Mouse (Mus musculus): ENCODE results near the gene Cd86. TPM values are rescaled to one million over a fixed set of nuclear protein-coding genes. Genes with fewer than 3 reads are reported as not detected.

Gene Cd86
- polyA plus RNA-seq, 1 experiment from 2014 or later, result 1.8 TPM

GRCm38 (mm10) chr16:36651174-36651766, 14.6 kb downstream of the Cd86 start:
- Histone ChIP-seq H3K9me3 (no peaks in the 10 kb centered on the region), H3K4me3 (replicated peaks) (no peak overlapping the region), H3K27me3 (no peaks in the 10 kb centered on the region), H3K27ac (no peak overlapping the region), H3K4me1 (replicated peaks) (no peaks in the 10 kb centered on the region; the same call in 1 of the 2 replicates), H3K9ac (replicated peaks) (no peak overlapping the region), H3K4me2 (replicated peaks) (no peak overlapping the region), H3K36me3 (no peaks in the 10 kb centered on the region)
- WGBS, result 56% methylated on average over 6 of the region's 6 CpGs
- ATAC-seq, result no peak

GRCm38 (mm10) chr16:36650511-36650910, 15.4 kb downstream of the Cd86 start:
- no peaks in the 10 kb centered on the region; the same call in 1 of the 2 replicates for H3K4me1 ChIP-seq (replicated peaks)

GRCm38 (mm10) chr16:36649304-36649703, 16.6 kb downstream of the Cd86 start:
- Histone ChIP-seq H3K4me1 (replicated peaks) (no peaks in the 10 kb centered on the region; the same call in 1 of the 2 replicates), H3K4me2 (replicated peaks) (no peak overlapping the region), H3K36me3 (no peaks in the 10 kb centered on the region), H3K27ac (no peak overlapping the region), H3K4me3 (replicated peaks) (no peak overlapping the region), H3K27me3 (no peaks in the 10 kb centered on the region), H3K9me3 (no peaks in the 10 kb centered on the region), H3K9ac (replicated peaks) (no peak overlapping the region)
- ATAC-seq, result no peak
- 25% methylated on average over 3 of the region's 3 CpGs for WGBS

More at GRCm38 (mm10) chr16:36650511-36650910, 15.4 kb downstream of the Cd86 start:
- H3K36me3 ChIP-seq, result no peaks in the 10 kb centered on the region
- no peak overlapping the region for H3K4me2 ChIP-seq (replicated peaks)
- no peaks in the 10 kb centered on the region for H3K9me3 ChIP-seq
- no peak overlapping the region for H3K9ac ChIP-seq (replicated peaks)
- no peak overlapping the region for H3K27ac ChIP-seq
- no peaks in the 10 kb centered on the region for H3K27me3 ChIP-seq
- 88% methylated on average over 4 of the region's 4 CpGs for WGBS
- ATAC-seq, result no peak
- H3K4me3 ChIP-seq (replicated peaks), result no peak overlapping the region

GRCm38 (mm10) chr16:36645124-36645523, 20.8 kb downstream of the Cd86 start:
- H3K9ac ChIP-seq (replicated peaks), result no peak overlapping the region
- H3K4me1 ChIP-seq (replicated peaks), result no peaks in the 10 kb centered on the region; the same call in 1 of the 2 replicates
- no peak overlapping the region for H3K4me2 ChIP-seq (replicated peaks)
- H3K27ac ChIP-seq, result no peak overlapping the region
- H3K9me3 ChIP-seq, result no peaks in the 10 kb centered on the region
- H3K36me3 ChIP-seq, result no peaks in the 10 kb centered on the region
- H3K27me3 ChIP-seq, result no peaks in the 10 kb centered on the region
- 87% methylated on average over 6 of the region's 6 CpGs for WGBS
- no peak for ATAC-seq
- no peak overlapping the region for H3K4me3 ChIP-seq (replicated peaks)

- no peaks in the 10 kb centered on the region for H3K9me3 ChIP-seq
- no peaks in the 10 kb centered on the region for H3K4me1 ChIP-seq (replicated peaks)
- no peak overlapping the region for H3K27ac ChIP-seq
- no peaks in the 10 kb centered on the region for H3K27me3 ChIP-seq
- no peak overlapping the region for H3K4me2 ChIP-seq (replicated peaks)
- WGBS, result 86% methylated on average over 5 of the region's 5 CpGs
- no peak overlapping the region for H3K9ac ChIP-seq (replicated peaks)
- no peak overlapping the region for H3K4me3 ChIP-seq (replicated peaks)
- ATAC-seq, result no peak
- no peaks in the 10 kb centered on the region for H3K36me3 ChIP-seq
Observed at GRCm38 (mm10) chr16:36642696-36643046, 23.2 kb downstream of the Cd86 start.

- no peak overlapping the region for H3K4me3 ChIP-seq (replicated peaks)
- H3K36me3 ChIP-seq, result no peaks in the 10 kb centered on the region
- no peaks in the 10 kb centered on the region for H3K27me3 ChIP-seq
- H3K9me3 ChIP-seq, result no peaks in the 10 kb centered on the region
- WGBS, result 90% methylated on average over 14 of the region's 14 CpGs
- no peaks in the 10 kb centered on the region for H3K4me1 ChIP-seq (replicated peaks)
- H3K9ac ChIP-seq (replicated peaks), result no peak overlapping the region
- ATAC-seq, result no peak
- H3K27ac ChIP-seq, result no peak overlapping the region
- H3K4me2 ChIP-seq (replicated peaks), result no peak overlapping the region
Observed at GRCm38 (mm10) chr16:36641830-36642695, 23.8 kb downstream of the Cd86 start.

- no peak overlapping the region for H3K27ac ChIP-seq
- no peak overlapping the region for H3K4me2 ChIP-seq (replicated peaks)
- no peak overlapping the region for H3K4me3 ChIP-seq (replicated peaks)
- WGBS, result 73% methylated on average over 5 of the region's 5 CpGs
- no peaks in the 10 kb centered on the region for H3K4me1 ChIP-seq (replicated peaks)
- no peaks in the 10 kb centered on the region for H3K27me3 ChIP-seq
- no peak for ATAC-seq
- H3K9ac ChIP-seq (replicated peaks), result no peak overlapping the region
- no peaks in the 10 kb centered on the region for H3K9me3 ChIP-seq
- H3K36me3 ChIP-seq, result no peaks in the 10 kb centered on the region
Observed at GRCm38 (mm10) chr16:36640993-36641392, 24.9 kb downstream of the Cd86 start.

- Histone ChIP-seq H3K4me1 (replicated peaks) (no peaks in the 10 kb centered on the region), H3K27ac (no peak overlapping the region), H3K9me3 (no peaks in the 10 kb centered on the region), H3K36me3 (no peaks in the 10 kb centered on the region), H3K9ac (replicated peaks) (no peak overlapping the region), H3K4me3 (replicated peaks) (no peak overlapping the region), H3K27me3 (no peaks in the 10 kb centered on the region), H3K4me2 (replicated peaks) (no peak overlapping the region)
- 91% methylated on average over 16 of the region's 16 CpGs for WGBS
- no peak for ATAC-seq
Observed at GRCm38 (mm10) chr16:36639812-36640504, 25.9 kb downstream of the Cd86 start.

- no peaks in the 10 kb centered on the region for H3K27me3 ChIP-seq
- H3K36me3 ChIP-seq, result no peaks in the 10 kb centered on the region
- WGBS, result 81% methylated on average over 4 of the region's 4 CpGs
- H3K9ac ChIP-seq (replicated peaks), result no peak overlapping the region
- no peak for ATAC-seq
- H3K27ac ChIP-seq, result no peak overlapping the region
- H3K4me1 ChIP-seq (replicated peaks), result no peaks in the 10 kb centered on the region
- no peak overlapping the region for H3K4me3 ChIP-seq (replicated peaks)
- no peaks in the 10 kb centered on the region for H3K9me3 ChIP-seq
- H3K4me2 ChIP-seq (replicated peaks), result no peak overlapping the region
Observed at GRCm38 (mm10) chr16:36636800-36637199, 29.1 kb downstream of the Cd86 start.

- Histone ChIP-seq H3K9me3 (no peaks in the 10 kb centered on the region), H3K36me3 (no peaks in the 10 kb centered on the region), H3K9ac (replicated peaks) (no peak overlapping the region), H3K4me2 (replicated peaks) (no peak overlapping the region), H3K27ac (no peak overlapping the region), H3K4me3 (replicated peaks) (no peak overlapping the region), H3K27me3 (no peaks in the 10 kb centered on the region), H3K4me1 (replicated peaks) (no peaks in the 10 kb centered on the region)
- ATAC-seq, result no peak
- WGBS, result 89% methylated on average over 23 of the region's 23 CpGs
Observed at GRCm38 (mm10) chr16:36634971-36635710, 30.7 kb downstream of the Cd86 start.

- H3K36me3 ChIP-seq, result no peaks in the 10 kb centered on the region
- H3K4me3 ChIP-seq (replicated peaks), result no peak overlapping the region
- H3K4me1 ChIP-seq (replicated peaks), result no peaks in the 10 kb centered on the region
- WGBS, result 93% methylated on average over 2 of the region's 2 CpGs
- H3K4me2 ChIP-seq (replicated peaks), result no peak overlapping the region
- H3K9me3 ChIP-seq, result no peaks in the 10 kb centered on the region
- ATAC-seq, result no peak
- no peaks in the 10 kb centered on the region for H3K27me3 ChIP-seq
- no peak overlapping the region for H3K27ac ChIP-seq
- H3K9ac ChIP-seq (replicated peaks), result no peak overlapping the region
Observed at GRCm38 (mm10) chr16:36634421-36634820, 31.5 kb downstream of the Cd86 start.

GRCm38 (mm10) chr16:36632229-36632628, 33.7 kb downstream of the Cd86 start:
- H3K4me1 ChIP-seq (replicated peaks), result no peaks in the 10 kb centered on the region
- H3K27me3 ChIP-seq, result no peaks in the 10 kb centered on the region
- no peak overlapping the region for H3K27ac ChIP-seq
- H3K4me3 ChIP-seq (replicated peaks), result no peak overlapping the region
- WGBS, result 97% methylated on average over 8 of the region's 8 CpGs
- H3K9me3 ChIP-seq, result no peaks in the 10 kb centered on the region
- no peak overlapping the region for H3K4me2 ChIP-seq (replicated peaks)
- H3K9ac ChIP-seq (replicated peaks), result no peak overlapping the region
- no peaks in the 10 kb centered on the region for H3K36me3 ChIP-seq
- no peak for ATAC-seq

Measured in midbrain, embryonic 13.5 days (tissue).